Mouse (Mus musculus) E14TG2a.4 (cell line): ENCODE data around the gene Slc10a1.
A peak's percentile ranks its signal among the peaks of the same experiment; 100 is the strongest.

Experiments used
- H3K27me3 ChIP-seq: 2 replicates; pipeline ENCODE4 v1.6.1; 2014; ENCODE audit warnings: low read length, control low read depth; ENCODE audit not compliant: insufficient read depth
- H3K36me3 ChIP-seq: 2 replicates; pipeline ENCODE4 v1.6.1; 2014; ENCODE audit warnings: low read length, control low read depth; ENCODE audit not compliant: insufficient read depth
- H3K4me1 ChIP-seq: replicated peaks from 2 replicates; pipeline ENCODE4 v1.6.1; 2014; ENCODE audit warnings: low read depth, low read length, control low read depth
- H3K4me3 ChIP-seq: replicated peaks from 2 replicates; pipeline ENCODE4 v1.5.1; 2014; ENCODE audit warnings: mild to moderate bottlenecking, low read length
- H3K9me3 ChIP-seq: 2 replicates; pipeline ENCODE4 v1.6.1; 2014; ENCODE audit warnings: low read length, control low read depth
- CTCF ChIP-seq: conservative IDR thresholded peaks from 2 replicates; pipeline ENCODE4 v1.5.1; 2014; ENCODE audit warnings: low read length
- NANOG ChIP-seq: IDR thresholded peaks from 2 replicates; pipeline ENCODE4 v1.6.1; 2014; ENCODE audit warnings: borderline replicate concordance, low read length, mixed read lengths
- POU5F1 ChIP-seq: IDR thresholded peaks from 2 replicates; pipeline ENCODE4 v1.6.1; 2014; ENCODE audit warnings: low read length, borderline replicate concordance

Gene Slc10a1

GRCm38 (mm10) chr12:80997652-80998051 is 29.1 kb upstream of the Slc10a1 start:
- Histone ChIP-seq H3K4me3 (no peak overlapping the region), H3K9me3 (peaks cover 10% of the 10 kb centered on the region), H3K4me1 (peaks cover 11% of the 10 kb centered on the region; the same call in 1 of the 2 replicates), H3K27me3 (peaks cover 60% of the 10 kb centered on the region), H3K36me3 (no peaks in the 10 kb centered on the region)
- no peak for TF ChIP-seq NANOG

GRCm38 (mm10) chr12:80995326-80995725 is 26.8 kb upstream of the Slc10a1 start:
- Histone ChIP-seq H3K9me3 (peaks cover 10% of the 10 kb centered on the region), H3K4me1 (peaks cover 21% of the 10 kb centered on the region), H3K4me3 (no peak overlapping the region), H3K36me3 (no peaks in the 10 kb centered on the region), H3K27me3 (peaks cover 63% of the 10 kb centered on the region)
- TF ChIP-seq POU5F1 (no peak), NANOG (no peak)

- Histone ChIP-seq H3K4me1 (peaks cover 33% of the 10 kb centered on the region), H3K4me3 (no peak overlapping the region), H3K9me3 (peaks cover 10% of the 10 kb centered on the region), H3K36me3 (no peaks in the 10 kb centered on the region), H3K27me3 (peaks cover 58% of the 10 kb centered on the region)
- TF ChIP-seq NANOG: no peak
- no peak for TF ChIP-seq POU5F1
- TF ChIP-seq CTCF: no peak
These were observed 25.3 kb upstream of the Slc10a1 start for GRCm38 (mm10) chr12:80993773-80994172.

DNA sequence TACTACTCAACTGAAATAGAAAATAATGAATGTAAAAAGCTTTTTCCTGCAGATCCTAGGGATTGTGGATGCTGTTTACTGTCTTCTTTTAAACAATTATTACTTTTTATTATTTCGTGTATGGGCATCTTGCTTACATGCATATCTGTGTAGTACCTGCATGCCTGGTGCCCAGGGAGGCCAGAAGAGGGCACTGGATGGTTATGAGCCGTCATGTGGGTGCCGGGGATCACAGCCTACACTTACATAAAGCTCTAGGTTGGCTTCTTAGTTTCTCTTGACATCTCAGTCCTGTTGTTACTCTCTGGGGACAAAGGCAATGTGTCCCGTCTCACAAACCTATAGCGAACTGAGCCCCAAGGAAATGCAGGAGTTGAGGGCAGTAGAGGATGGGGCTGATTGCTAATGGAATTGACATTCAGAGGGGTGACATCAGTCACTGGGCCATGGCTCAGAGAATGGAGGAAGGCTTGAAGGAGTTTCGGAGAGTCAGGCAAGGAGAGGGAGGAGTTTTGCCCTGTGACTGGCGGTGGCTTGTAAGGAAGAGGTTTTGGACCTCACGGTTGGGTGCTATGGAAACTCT is 24.1 kb upstream of the Slc10a1 start:
- Histone ChIP-seq H3K27me3 (peaks cover 48% of the 10 kb centered on the region), H3K4me1 (peaks cover 37% of the 10 kb centered on the region), H3K4me3 (no peak overlapping the region), H3K9me3 (peaks cover 10% of the 10 kb centered on the region), H3K36me3 (no peaks in the 10 kb centered on the region)
- TF ChIP-seq CTCF (no peak), POU5F1 (no peak), NANOG (no peak)

DNA sequence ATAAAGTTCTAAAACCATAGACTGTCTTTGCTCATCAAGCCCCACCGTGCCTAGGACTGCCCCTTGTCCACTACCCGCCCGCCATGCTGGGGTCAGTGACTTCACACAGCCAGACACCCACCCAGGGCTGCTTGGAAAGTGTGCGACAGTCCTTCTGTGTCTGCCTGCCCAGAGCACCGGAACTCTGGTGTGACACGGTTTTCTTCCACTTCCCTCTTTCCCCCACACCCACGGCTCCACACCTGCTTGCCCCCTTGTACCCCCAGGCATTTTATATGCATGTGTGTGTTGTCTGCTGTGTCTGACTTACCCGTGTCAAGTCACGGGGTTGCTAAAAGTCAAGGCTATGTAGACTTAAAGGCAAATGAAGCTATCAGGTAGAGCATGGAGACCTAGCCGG is 23.3 kb upstream of the Slc10a1 start:
- Histone ChIP-seq H3K27me3 (peaks cover 40% of the 10 kb centered on the region), H3K4me3 (no peak overlapping the region), H3K36me3 (no peaks in the 10 kb centered on the region), H3K4me1 (peaks cover 37% of the 10 kb centered on the region), H3K9me3 (peaks cover 10% of the 10 kb centered on the region)
- TF ChIP-seq NANOG: no peak
- TF ChIP-seq CTCF: no peak
- no peak for TF ChIP-seq POU5F1

DNA sequence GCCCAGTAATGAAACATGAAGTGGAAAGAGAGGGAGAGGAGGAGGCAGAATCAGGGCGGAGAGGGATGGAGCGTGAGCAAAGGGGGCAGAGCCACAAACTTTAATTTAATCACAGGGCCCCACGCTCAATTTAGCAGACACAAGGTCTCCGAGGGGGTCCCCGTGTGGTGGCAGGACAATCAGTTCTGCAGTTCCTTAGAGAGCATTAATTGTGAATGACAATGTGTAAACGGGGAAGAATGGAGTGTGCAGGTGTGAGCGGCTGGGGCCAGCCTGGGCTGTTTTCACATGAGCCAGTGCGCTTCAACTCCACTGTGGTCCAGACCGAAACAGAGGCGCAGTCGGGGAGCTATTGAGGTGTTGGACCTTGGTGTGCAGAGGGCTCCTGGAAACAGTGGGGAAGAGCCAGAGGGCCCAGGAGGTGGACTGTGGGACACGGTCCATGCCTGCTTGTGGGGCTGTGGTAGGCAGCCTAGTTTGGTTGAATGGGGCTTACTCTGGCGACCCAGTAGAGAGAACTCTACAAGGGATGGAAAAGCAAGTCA is 22.5 kb upstream of the Slc10a1 start:
- peaks cover 5% of the 10 kb centered on the region for H3K9me3 ChIP-seq
- no peaks in the 10 kb centered on the region for H3K36me3 ChIP-seq
- no peak for TF ChIP-seq POU5F1
- H3K4me3 ChIP-seq: peak overlapping the region; percentile 48
- peaks cover 37% of the 10 kb centered on the region for H3K4me1 ChIP-seq
- H3K27me3 ChIP-seq: peaks cover 37% of the 10 kb centered on the region

DNA sequence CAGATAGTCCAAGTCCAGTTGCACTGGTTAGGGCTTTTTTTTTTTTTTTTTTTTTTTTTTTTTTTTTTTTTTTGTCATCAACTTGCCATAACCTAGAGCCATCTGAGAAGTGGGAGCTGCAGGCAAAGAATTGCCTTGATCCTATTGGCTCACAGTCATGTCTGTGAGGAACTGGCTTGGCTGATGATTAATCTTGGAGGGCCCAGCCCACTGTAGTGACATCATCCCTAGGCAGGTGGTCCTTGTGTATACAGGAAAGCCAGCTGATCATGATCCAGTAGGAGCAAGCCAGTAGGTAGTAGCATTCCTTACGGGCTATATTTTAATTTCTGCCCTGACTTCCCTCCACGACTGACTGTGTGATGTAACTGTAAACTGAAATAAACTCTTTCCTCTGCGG is 19.8 kb upstream of the Slc10a1 start:
- no peak overlapping the region for H3K4me3 ChIP-seq
- peaks cover 42% of the 10 kb centered on the region for H3K4me1 ChIP-seq
- TF ChIP-seq CTCF (no peak), POU5F1 (no peak), NANOG (no peak)
- H3K27me3 ChIP-seq: peaks cover 30% of the 10 kb centered on the region
- no peaks in the 10 kb centered on the region for H3K36me3 ChIP-seq
- no peaks in the 10 kb centered on the region for H3K9me3 ChIP-seq

GRCm38 (mm10) chr12:80986628-80987027 is 18.1 kb upstream of the Slc10a1 start:
- H3K9me3 ChIP-seq: no peaks in the 10 kb centered on the region
- peaks cover 37% of the 10 kb centered on the region for H3K4me1 ChIP-seq
- H3K4me3 ChIP-seq: no peak overlapping the region
- no peaks in the 10 kb centered on the region for H3K36me3 ChIP-seq
- peaks cover 17% of the 10 kb centered on the region for H3K27me3 ChIP-seq
- no peak for TF ChIP-seq NANOG
- TF ChIP-seq CTCF: no peak
- no peak for TF ChIP-seq POU5F1

GRCm38 (mm10) chr12:80983695-80984094 is 15.2 kb upstream of the Slc10a1 start:
- no peak for TF ChIP-seq POU5F1
- no peak for TF ChIP-seq NANOG
- TF ChIP-seq CTCF: no peak
- Histone ChIP-seq H3K4me1 (peaks cover 10% of the 10 kb centered on the region), H3K36me3 (no peaks in the 10 kb centered on the region), H3K9me3 (no peaks in the 10 kb centered on the region), H3K27me3 (peaks cover 3% of the 10 kb centered on the region; the same call in 1 of the 2 replicates), H3K4me3 (no peak overlapping the region)
